Mouse (Mus musculus) layer of hippocampus, adult 18-20 months (tissue): Measurements from ENCODE around the gene Olfr792. TPM values are rescaled to one million over a fixed set of nuclear protein-coding genes. Genes with fewer than 3 reads are reported as not detected.

Experiments used
- DNase-seq, 2 experiments: peaks; one replicate each; pipeline ENCODE4 v3.0.0; 2022; ENCODE audit warnings: low spot score in 2 of 2
- long read RNA-seq: library from polyadenylated mRNA; stranded (forward); transcript quantifications from one replicate; pipeline ENCODE4 v2.0.0, GENCODE M21; 2021
- microRNA-seq, 2 experiments: library from miRNA; unstranded; fragments of <30 nt; microRNA quantifications; one replicate each; pipeline ENCODE4 v1.2.0; 2021
- total RNA-seq, 2 experiments: library from RNA; stranded (reverse); gene quantifications; 2 replicates each; pipeline ENCODE4 v1.2.3; 2021

Olfr792 gene
- total RNA-seq: not detected
- long read RNA-seq: 0 reads

DNA sequence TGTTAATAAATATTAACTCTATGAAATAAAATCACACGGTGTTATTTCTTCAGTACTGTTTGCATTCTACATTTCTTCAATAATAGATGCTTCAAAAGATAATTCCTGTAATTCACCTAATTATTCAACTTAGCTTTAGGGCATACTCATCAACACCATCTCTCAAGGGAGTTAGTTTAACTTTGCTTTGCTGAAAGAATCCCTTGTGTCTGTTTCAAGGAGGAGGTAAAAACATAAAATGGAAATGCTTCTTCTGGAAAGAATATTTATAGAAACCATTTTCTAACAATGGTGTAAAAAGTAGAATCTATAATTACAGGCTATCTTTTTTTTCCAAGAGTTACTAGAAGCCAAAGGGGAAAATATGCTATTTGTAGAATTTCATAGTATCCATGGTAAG is at the start of gene Olfr792:
Olfr792 (plus strand) TSS at position 301 of the 400 bp plus-strand sequence.
- DNase-seq: no peak

DNA sequence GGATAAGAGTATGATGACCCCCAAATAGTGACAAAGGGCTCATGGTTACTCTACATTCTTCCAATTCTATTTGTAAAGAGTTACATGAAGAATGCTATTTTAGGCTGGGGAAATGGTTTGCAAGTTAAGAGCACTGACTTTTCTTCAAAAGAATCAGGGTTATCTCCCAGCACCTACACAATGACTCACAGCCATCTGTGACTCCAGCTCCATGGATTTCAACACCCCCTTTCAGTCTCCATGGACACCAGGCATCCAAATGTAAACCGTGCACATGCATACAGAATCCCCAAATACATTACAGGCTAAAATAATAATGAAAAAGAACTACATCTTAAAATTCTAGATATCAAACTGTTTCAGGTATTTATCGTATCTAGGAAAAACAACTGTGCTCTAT is 48.9 kb upstream of the Olfr792 start:
- peak in 1 of 2 experiments; percentile 19 for DNase-seq

DNA sequence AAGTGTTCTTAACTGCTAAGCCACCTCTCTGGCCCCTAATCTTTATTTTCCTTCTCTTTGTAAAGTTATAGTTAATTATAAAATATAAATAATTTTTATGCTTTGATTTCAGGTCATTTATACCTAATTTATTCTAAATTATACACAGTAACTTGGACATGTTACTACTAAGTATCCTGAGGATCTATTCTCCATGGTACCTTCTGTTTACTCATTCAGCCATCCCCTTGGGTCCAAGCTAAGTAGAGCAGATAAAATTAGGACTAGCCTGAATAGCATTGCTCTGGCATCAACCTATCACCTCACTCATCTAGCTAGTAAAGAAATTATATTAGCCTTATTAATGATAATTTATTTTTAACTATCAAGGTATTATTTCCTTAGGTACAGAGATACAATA is 40.8 kb upstream of the Olfr792 start, which contains the start of gene Olfr790:
Olfr790 (plus strand) TSS at position 301 of the 400 bp plus-strand sequence.
- DNase-seq: no peak

DNA sequence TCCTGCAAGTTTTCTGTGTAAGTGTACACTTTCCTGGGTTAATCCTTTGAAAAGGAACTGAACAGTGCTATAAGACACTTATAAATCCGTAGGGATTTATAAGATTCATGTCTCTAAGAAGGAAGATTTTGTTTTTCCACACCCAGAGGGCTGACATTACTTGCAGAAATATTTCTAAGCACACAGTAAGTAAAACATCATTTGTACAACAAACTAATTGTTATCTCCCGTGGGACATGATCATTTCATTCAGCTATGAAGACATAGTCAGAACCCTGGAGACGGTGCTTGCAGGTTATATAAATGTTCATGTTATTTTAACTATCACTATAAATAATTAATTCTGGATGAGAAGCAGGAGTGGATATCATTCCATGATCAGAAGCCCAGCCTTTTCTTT is 17.5 kb upstream of the Olfr792 start, which contains the start of gene Olfr791:
Olfr791 (plus strand) TSS at position 301 of the 400 bp plus-strand sequence.
- DNase-seq: no peak

DNA sequence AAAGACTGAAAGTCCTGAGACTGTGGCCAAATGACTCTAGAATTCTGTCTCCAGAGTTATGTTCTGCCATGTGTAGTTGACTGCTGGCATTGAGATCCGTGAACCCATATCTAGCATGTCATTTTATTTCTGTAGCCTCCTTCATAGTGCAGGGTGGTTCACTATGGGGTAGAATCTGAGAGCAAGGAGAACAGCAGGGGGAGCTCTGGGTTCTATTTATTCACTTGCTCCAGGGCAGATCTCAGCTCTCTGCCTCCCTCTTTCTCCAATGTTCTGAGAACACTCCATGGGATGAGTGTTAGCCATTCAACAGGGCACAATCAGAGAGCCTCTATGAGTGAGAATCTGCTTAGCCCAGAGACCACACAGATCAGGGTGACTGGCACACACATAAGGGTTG is 10.4 kb downstream of the Olfr792 start:
- peak in 1 of 2 experiments; percentile 54 for DNase-seq

DNA sequence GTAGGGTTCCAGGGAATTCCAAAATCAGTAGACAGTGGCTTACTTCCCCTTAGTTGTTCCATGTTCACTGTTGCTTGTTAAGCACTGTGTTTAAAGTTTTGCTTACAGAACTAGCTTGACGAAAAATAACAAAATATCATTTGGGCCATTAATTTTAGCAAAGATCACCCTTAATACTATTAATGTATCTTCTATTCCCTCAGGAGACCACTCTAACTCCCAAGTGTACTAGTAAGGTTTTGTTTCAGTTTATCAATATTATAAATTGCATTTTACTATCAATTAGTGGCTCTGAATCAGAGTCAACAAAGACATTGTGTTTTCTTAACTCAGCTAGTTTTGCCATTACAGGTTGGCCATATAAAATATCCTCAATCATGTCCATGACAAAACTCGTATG is 28.4 kb downstream of the Olfr792 start, which contains the start of gene Olfr794:
Olfr794 (plus strand) TSS at position 301 of the 400 bp plus-strand sequence.
- no peak for DNase-seq

DNA sequence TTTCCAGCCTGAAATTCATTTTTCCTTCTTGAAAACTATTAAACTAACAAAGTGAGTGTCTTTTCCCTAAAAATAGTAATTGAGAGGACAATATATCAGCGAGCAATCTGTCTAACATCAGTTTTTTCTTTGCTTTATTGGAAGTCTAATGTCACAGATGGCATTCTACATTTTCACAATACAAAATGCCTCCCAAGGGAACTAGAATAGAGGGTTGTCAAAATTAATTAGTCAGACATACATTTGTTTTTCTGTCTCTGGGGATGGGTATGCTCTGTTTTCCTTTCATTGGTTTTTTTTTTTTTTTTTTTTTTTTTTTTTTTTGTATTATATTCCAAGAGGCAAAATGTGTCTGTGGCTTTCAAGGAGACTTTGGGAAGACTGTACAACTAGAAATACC is 38.1 kb downstream of the Olfr792 start:
- no peak for DNase-seq

Small RNA genes within 50 kb of the gene (microRNA-seq; reads per million reads assigned to microRNA genes)
- gene Gm23252: 0 reads per million in 2 experiments

Other genes starting within 250 kb of the Olfr792 start
- gene Olfr780, start 221.0 kb upstream of the Olfr792 start, total RNA-seq: not detected
- gene Olfr781, start 210.3 kb upstream of the Olfr792 start, total RNA-seq: not detected
- not detected for gene Olfr782, start 190.3 kb upstream of the Olfr792 start, total RNA-seq
- gene Olfr784, start 155.1 kb upstream of the Olfr792 start, total RNA-seq: under 1 TPM; 0.10 to 0.22 TPM
- gene Olfr785, start 133.7 kb upstream of the Olfr792 start, total RNA-seq: not detected
- gene Olfr786, start 111.9 kb upstream of the Olfr792 start, total RNA-seq: not detected
- gene Olfr787, start 77.3 kb upstream of the Olfr792 start, total RNA-seq: not detected
- not detected for gene Olfr788, start 68.2 kb upstream of the Olfr792 start, total RNA-seq
- gene Olfr789, start 54.4 kb upstream of the Olfr792 start, total RNA-seq: not detected
- not detected for gene Olfr790, start 40.7 kb upstream of the Olfr792 start, total RNA-seq
- not detected for gene Olfr791, start 17.4 kb upstream of the Olfr792 start, total RNA-seq
- gene Olfr794, start 28.5 kb downstream of the Olfr792 start, total RNA-seq: not detected
- not detected for gene Olfr796, start 73.4 kb downstream of the Olfr792 start, total RNA-seq
- not detected for gene Olfr798, start 88.8 kb downstream of the Olfr792 start, total RNA-seq
- gene Olfr799, start 98.3 kb downstream of the Olfr792 start, total RNA-seq: not detected
- gene Olfr800, start 118.5 kb downstream of the Olfr792 start, total RNA-seq: not detected
- gene Olfr801, start 134.7 kb downstream of the Olfr792 start, total RNA-seq: not detected
- not detected for gene Olfr802, start 149.0 kb downstream of the Olfr792 start, total RNA-seq
- gene Olfr803, start 155.1 kb downstream of the Olfr792 start, total RNA-seq: not detected
- gene Olfr804, start 164.0 kb downstream of the Olfr792 start, total RNA-seq: not detected
- not detected for gene Olfr805, start 190.2 kb downstream of the Olfr792 start, total RNA-seq
- not detected for gene Olfr806, start 202.8 kb downstream of the Olfr792 start, total RNA-seq
- not detected for gene Olfr807, start 218.6 kb downstream of the Olfr792 start, total RNA-seq
- not detected for gene Olfr808, start 226.3 kb downstream of the Olfr792 start, total RNA-seq
- gene Olfr809, start 235.5 kb downstream of the Olfr792 start, total RNA-seq: not detected